Mouse (Mus musculus): Measurements from ENCODE around the gene Nup50.

Gene Nup50

DNA sequence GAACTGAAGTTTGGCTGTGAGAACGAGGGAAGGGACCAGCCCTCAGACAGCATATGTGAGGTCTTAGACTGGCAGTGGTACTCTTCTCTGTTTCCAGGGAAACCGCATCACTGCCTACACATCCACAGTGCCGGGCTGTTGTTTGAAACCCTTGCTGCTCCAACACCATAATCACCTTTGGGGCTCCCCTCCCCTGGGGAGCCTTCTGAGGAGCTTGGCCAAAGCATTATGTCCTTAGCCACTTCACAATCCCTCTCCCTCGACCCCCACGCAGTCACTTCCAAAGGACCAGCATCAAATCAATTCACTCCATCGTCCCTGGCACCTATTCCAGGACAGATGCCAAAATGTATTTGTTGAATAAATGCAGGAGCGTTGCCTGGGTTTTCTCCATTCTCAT lies 66.6 kb downstream of the Nup50 start:
- no peak for DNase-seq

Data from thymus, postnatal 4 days (tissue).